Mouse (Mus musculus) macrophage (primary cell): ENCODE data around the gene Rasl10b. TPM values are rescaled to one million over a fixed set of nuclear protein-coding genes. Genes with fewer than 3 reads are reported as not detected.
A peak's percentile ranks its signal among the peaks of the same experiment; 100 is the strongest.

Experiments used
- H3K27ac ChIP-seq: fragments of 350-480 bp; formaldehyde crosslinking; 2 replicates; pipeline ENCODE4 v1.9.0; 2021
- H3K36me3 ChIP-seq: fragments of 350-480 bp; formaldehyde crosslinking; 2 replicates; pipeline ENCODE4 v1.9.0; 2021; ENCODE audit errors: inconsistent target
- H3K4me3 ChIP-seq: fragments of 350-480 bp; formaldehyde crosslinking; 2 replicates; pipeline ENCODE4 v1.9.0; 2021; ENCODE audit errors: inconsistent target
- H3K79me2 ChIP-seq: fragments of 350-480 bp; formaldehyde crosslinking; 2 replicates; pipeline ENCODE4 v1.9.0; 2021; ENCODE audit errors: inconsistent target
- WGBS: methylation state at CpG from one replicate; pipeline ENCODE4 v1.1.7; 2026; ENCODE audit warnings: inconsistent platforms; ENCODE audit not compliant: missing documents; 5-methylcytosine and 5-hydroxymethylcytosine counted together
- polyA plus RNA-seq: library from polyadenylated mRNA; stranded (reverse); fragments of 250-400 nt; gene quantifications from 3 replicates; pipeline ENCODE4 v1.2.4, GENCODE M21; 2018; ENCODE audit warnings: inconsistent platforms

Gene Rasl10b
- polyA plus RNA-seq, 1 experiment from 2014 or later, result 0.09 TPM

GRCm38 (mm10) chr11:83410510-83410909, 1.6 kb downstream of the Rasl10b start:
- no peak overlapping the region for H3K4me3 ChIP-seq
- WGBS, result 77% methylated on average over 6 of the region's 6 CpGs
- no peak overlapping the region for H3K27ac ChIP-seq
- no peaks in the 10 kb centered on the region for H3K79me2 ChIP-seq
- no peaks in the 10 kb centered on the region for H3K36me3 ChIP-seq

GRCm38 (mm10) chr11:83417080-83417479, 8.1 kb downstream of the Rasl10b start:
- 12% methylated on average over 5 of the region's 5 CpGs for WGBS
- Histone ChIP-seq H3K36me3 (no peaks in the 10 kb centered on the region), H3K27ac (no peak overlapping the region), H3K4me3 (no peak overlapping the region), H3K79me2 (no peaks in the 10 kb centered on the region)

GRCm38 (mm10) chr11:83417708-83418107, 8.8 kb downstream of the Rasl10b start:
- Histone ChIP-seq H3K36me3 (no peaks in the 10 kb centered on the region), H3K79me2 (no peaks in the 10 kb centered on the region), H3K27ac (no peak overlapping the region), H3K4me3 (no peak overlapping the region)
- 80% methylated on average over 7 of the region's 7 CpGs for WGBS

- H3K79me2 ChIP-seq, result no peaks in the 10 kb centered on the region
- no peaks in the 10 kb centered on the region for H3K36me3 ChIP-seq
- 10% methylated on average over 38 of the region's 38 CpGs for WGBS
- no peak overlapping the region for H3K27ac ChIP-seq
- H3K4me3 ChIP-seq, result no peak overlapping the region
Observed at GRCm38 (mm10) chr11:83418566-83418965, 9.6 kb downstream of the Rasl10b start.

- Histone ChIP-seq H3K79me2 (no peaks in the 10 kb centered on the region), H3K36me3 (no peaks in the 10 kb centered on the region), H3K27ac (no peak overlapping the region), H3K4me3 (no peak overlapping the region)
- WGBS, result 45% methylated on average over 4 of the region's 4 CpGs
Observed at GRCm38 (mm10) chr11:83420338-83420737, 11.4 kb downstream of the Rasl10b start.

- no peak overlapping the region for H3K27ac ChIP-seq
- 2% methylated on average over 9 of the region's 9 CpGs for WGBS
- H3K36me3 ChIP-seq, result no peaks in the 10 kb centered on the region
- no peak overlapping the region for H3K4me3 ChIP-seq
- H3K79me2 ChIP-seq, result no peaks in the 10 kb centered on the region
Observed at GRCm38 (mm10) chr11:83421305-83421704, 12.4 kb downstream of the Rasl10b start.

GRCm38 (mm10) chr11:83424681-83425080, 15.7 kb downstream of the Rasl10b start:
- H3K79me2 ChIP-seq, result no peaks in the 10 kb centered on the region
- WGBS, result 15% methylated on average over 8 of the region's 8 CpGs

GRCm38 (mm10) chr11:83426964-83427363, 18.0 kb downstream of the Rasl10b start:
- 4% methylated on average over 17 of the region's 17 CpGs for WGBS
- Histone ChIP-seq H3K36me3 (no peaks in the 10 kb centered on the region), H3K4me3 (no peak overlapping the region)

More at GRCm38 (mm10) chr11:83424681-83425080, 15.7 kb downstream of the Rasl10b start:
- Histone ChIP-seq H3K36me3 (no peaks in the 10 kb centered on the region), H3K4me3 (no peak overlapping the region), H3K27ac (no peak overlapping the region)

GRCm38 (mm10) chr11:83429355-83429754, 20.4 kb downstream of the Rasl10b start, which contains the start of gene Gas2l2:
Gas2l2 (minus strand) TSS chr11:83429455.
- no peak within 1 kb of the TSS for H3K27ac ChIP-seq
- no peaks in the 10 kb centered on the region for H3K36me3 ChIP-seq
- WGBS, result 92% methylated on average over 5 of the region's 5 CpGs
- H3K79me2 ChIP-seq, result no peaks in the 10 kb centered on the region
- H3K4me3 ChIP-seq, result no peak within 1 kb of the TSS

More at GRCm38 (mm10) chr11:83426964-83427363, 18.0 kb downstream of the Rasl10b start:
- no peak overlapping the region for H3K27ac ChIP-seq
- no peaks in the 10 kb centered on the region for H3K79me2 ChIP-seq

- WGBS, result 60% methylated on average over 2 of the region's 2 CpGs
- no peak overlapping the region for H3K27ac ChIP-seq
- H3K36me3 ChIP-seq, result no peaks in the 10 kb centered on the region
- no peaks in the 10 kb centered on the region for H3K79me2 ChIP-seq
- H3K4me3 ChIP-seq, result no peak overlapping the region
Observed at GRCm38 (mm10) chr11:83432533-83432932, 23.6 kb downstream of the Rasl10b start.

- WGBS, result 100% methylated on average over 1 of the region's 1 CpGs
- Histone ChIP-seq H3K36me3 (no peaks in the 10 kb centered on the region), H3K27ac (no peak within 1 kb of the TSS), H3K79me2 (no peaks in the 10 kb centered on the region), H3K4me3 (no peak within 1 kb of the TSS)
Observed at GRCm38 (mm10) chr11:83437377-83437776, 28.4 kb downstream of the Rasl10b start, which contains the start of gene 1700020L24Rik. 1700020L24Rik (plus strand) TSS chr11:83437677.

GRCm38 (mm10) chr11:83439426-83440060, 30.6 kb downstream of the Rasl10b start:
- Histone ChIP-seq H3K27ac (no peak overlapping the region), H3K4me3 (peak overlapping the region; percentile 27; the same call in 1 of the 2 replicates), H3K79me2 (no peaks in the 10 kb centered on the region), H3K36me3 (no peaks in the 10 kb centered on the region)
- 31% methylated on average over 4 of the region's 11 CpGs for WGBS

- H3K36me3 ChIP-seq, result no peaks in the 10 kb centered on the region
- WGBS, result under 1% methylated on average over 62 of the region's 75 CpGs
- peak overlapping the region; percentile 27 for H3K4me3 ChIP-seq
- H3K27ac ChIP-seq, result no peak overlapping the region
- no peaks in the 10 kb centered on the region for H3K79me2 ChIP-seq
Observed at GRCm38 (mm10) chr11:83440081-83441064, 31.4 kb downstream of the Rasl10b start.

- no peaks in the 10 kb centered on the region for H3K36me3 ChIP-seq
- 73% methylated on average over 5 of the region's 7 CpGs for WGBS
- no peak overlapping the region for H3K27ac ChIP-seq
- no peak overlapping the region for H3K4me3 ChIP-seq
- H3K79me2 ChIP-seq, result no peaks in the 10 kb centered on the region
Observed at GRCm38 (mm10) chr11:83441235-83441634, 32.3 kb downstream of the Rasl10b start.
